13 mouse cellular contexts compared by ENCODE assay signal in the genomic region with DNA sequence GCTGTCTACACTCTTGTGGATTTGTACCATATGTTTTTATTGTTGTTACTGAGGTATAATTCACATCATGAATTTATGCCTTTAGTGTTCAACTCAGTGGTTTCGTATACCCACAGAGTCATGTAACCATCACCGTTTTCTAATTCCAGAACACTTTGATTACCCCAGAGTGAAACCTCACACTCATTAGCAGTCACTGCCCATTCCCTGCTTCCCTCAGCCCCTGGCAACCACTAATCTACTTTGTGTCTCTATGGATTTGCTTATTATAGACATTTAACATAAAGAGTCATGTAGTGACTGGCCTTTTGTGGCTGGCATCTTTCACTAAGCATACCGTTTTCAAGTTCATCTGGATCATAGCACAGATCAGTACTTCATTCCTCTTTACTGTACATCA.
DNase-seq lines count a peak whose midpoint lies in the region; ATAC-seq and TF ChIP-seq lines count a peak whose summit lies in the region.
"Had no signal": no experiment of that assay in that cellular context is flagged by ENCODE, and none has a peak within 500 bp of the region (broad histone marks: within the 10 kb centered on the region; RNA-seq: fewer than 3 reads in every experiment).

No protein-coding gene starts in this region.

- ATAC-seq in hindbrain, embryonic 13.5 days (ENCODE audit: low FRiP score) = 0 out of 2 replicates have a peak, but pooled peaks have one; percentile 25
- no peak for ATAC-seq in midbrain, embryonic 16.5 days
- ATAC-seq: activated CD4-positive, CD25-positive, alpha-beta regulatory T cell, adult 4 months had no signal

- peaks cover 5% of the 10 kb centered on the region; the same call in 1 of the 2 replicates for H3K9me3 ChIP-seq in forebrain, embryonic 10.5 days
- 0 out of 2 replicates have a peak, but pooled peaks cover 3% of the 10 kb centered on the region for H3K9me3 ChIP-seq in hindbrain, embryonic 13.5 days
- no peaks in the 10 kb centered on the region for H3K9me3 ChIP-seq in midbrain, embryonic 16.5 days (replicated peaks; ENCODE audit: control insufficient read depth, low read length, poor library complexity, severe bottlenecking)
- H3K9me3 ChIP-seq: limb, embryonic 15.5 days had no signal

- WGBS in forebrain, embryonic 10.5 days = 62% methylated on average over 3 of the region's 3 CpGs
- 38% methylated on average over 3 of the region's 3 CpGs for WGBS in hindbrain, embryonic 13.5 days
- 16% methylated on average over 3 of the region's 3 CpGs for WGBS in midbrain, embryonic 16.5 days

- no peak for DNase-seq in layer of hippocampus, adult 2 months (ENCODE audit: low spot score in 2 of 2)
- DNase-seq in layer of hippocampus, adult 8-10 months (ENCODE audit: low spot score in 2 of 2) = no peak
- no peak for DNase-seq in forebrain, embryonic 10.5 days (ENCODE audit: extremely low spot score, low spot score)
- DNase-seq in frontal cortex, postnatal 36 days (ENCODE audit: low spot score in 2 of 2) = no peak
- DNase-seq in adrenal gland, adult (ENCODE audit: inconsistent age in 2 of 2, low spot score in 1 of 2) = no peak
- DNase-seq in right cerebral cortex, postnatal 36 days (ENCODE audit: low spot score in 2 of 2) = no peak
- DNase-seq: cerebellum, adult 9-11 months; kidney, postnatal 25 days; lung, embryonic 14.5 days had no signal

- no peak overlapping the region for H3K9ac ChIP-seq in hindbrain, embryonic 13.5 days
- H3K9ac ChIP-seq in midbrain, embryonic 16.5 days (ENCODE audit: low read depth, low read length) = no peak overlapping the region
- H3K9ac ChIP-seq: limb, embryonic 15.5 days; lung, embryonic 14.5 days had no signal

- TF ChIP-seq CTCF in layer of hippocampus, adult 2 months (conservative IDR thresholded peaks at IDR 0.05) = no peak

- no peak overlapping the region for H3K4me2 ChIP-seq in hindbrain, embryonic 13.5 days
- no peak overlapping the region for H3K4me2 ChIP-seq in midbrain, embryonic 16.5 days (ENCODE audit: low read length)
- H3K4me2 ChIP-seq: limb, embryonic 15.5 days; lung, embryonic 14.5 days had no signal

- H3K4me1 ChIP-seq in forebrain, embryonic 10.5 days = peaks cover 55% of the 10 kb centered on the region
- H3K4me1 ChIP-seq in hindbrain, embryonic 13.5 days (replicated peaks) = peaks cover 48% of the 10 kb centered on the region
- H3K4me1 ChIP-seq in midbrain, embryonic 16.5 days (ENCODE audit: control insufficient read depth, insufficient read depth, low read length) = peaks cover 39% of the 10 kb centered on the region

- H3K36me3 ChIP-seq in forebrain, embryonic 10.5 days (replicated peaks) = peaks cover 14% of the 10 kb centered on the region
- peaks cover 9% of the 10 kb centered on the region for H3K36me3 ChIP-seq in hindbrain, embryonic 13.5 days
- peaks cover 4% of the 10 kb centered on the region for H3K36me3 ChIP-seq in midbrain, embryonic 16.5 days (ENCODE audit: control insufficient read depth, insufficient read depth, low read length)

- peak overlapping the region; percentile 12 for H3K27ac ChIP-seq in layer of hippocampus, adult 2 months
- peak overlapping the region; percentile 69; the same call in 1 of the 2 replicates for H3K27ac ChIP-seq in forebrain, embryonic 10.5 days
- H3K27ac ChIP-seq in hindbrain, embryonic 13.5 days = peak overlapping the region; percentile 68
- peak overlapping the region; percentile 63 for H3K27ac ChIP-seq in midbrain, embryonic 16.5 days (ENCODE audit: low read length)

- no peaks in the 10 kb centered on the region for H3K27me3 ChIP-seq in forebrain, embryonic 10.5 days (ENCODE audit: poor library complexity, severe bottlenecking)
- no peaks in the 10 kb centered on the region for H3K27me3 ChIP-seq in hindbrain, embryonic 13.5 days
- H3K27me3 ChIP-seq in midbrain, embryonic 16.5 days (ENCODE audit: control insufficient read depth, insufficient read depth, low read depth, low read length) = no peaks in the 10 kb centered on the region
- H3K27me3 ChIP-seq: limb, embryonic 15.5 days had no signal

- H3K4me3 ChIP-seq in layer of hippocampus, adult 2 months = no peak overlapping the region
- H3K4me3 ChIP-seq in forebrain, embryonic 10.5 days = no peak overlapping the region
- H3K4me3 ChIP-seq in hindbrain, embryonic 13.5 days = no peak overlapping the region
- no peak overlapping the region for H3K4me3 ChIP-seq in midbrain, embryonic 16.5 days (ENCODE audit: low read depth, low read length)
- H3K4me3 ChIP-seq: limb, embryonic 15.5 days had no signal

Comparison
In these comparisons a context has a peak if more than half of its experiments do, and no peak if none do; other contexts are left out.
1. H3K27ac ChIP-seq: peak in every context shown above with its lines; median percentile 69 in forebrain, embryonic 10.5 days; 68 in hindbrain, embryonic 13.5 days; 63 in midbrain, embryonic 16.5 days; 12 in layer of hippocampus, adult 2 months.